Mouse (Mus musculus) retina, embryonic 14.5 days (tissue): ENCODE measurements at regions not wholly inside any gene's neighbourhood (a gene's known extent, or its start where the extent isn't known, plus 50 kb on each side); places are given as distances from the start of the nearest gene placed in this dataset.

Experiments
- DNase-seq: peaks from one replicate; pipeline ENCODE4 v3.0.0-alpha.2; 2015; ENCODE audit warnings: low spot score

- DNase-seq: no peak
Measured at GRCm38 (mm10) chrX:12366801-12367200, 206.6 kb upstream of the Bcor start.

- no peak for DNase-seq
Measured at GRCm38 (mm10) chrX:12373670-12374069, 213.5 kb upstream of the Bcor start.

- no peak for DNase-seq
Measured at GRCm38 (mm10) chrX:12375796-12376195, 211.8 kb upstream of the Atp6ap2 start.

- no peak for DNase-seq
Measured at GRCm38 (mm10) chrX:12376238-12376980, 211.2 kb upstream of the Atp6ap2 start.

- no peak for DNase-seq
Measured at GRCm38 (mm10) chrX:12377441-12377840, 210.2 kb upstream of the Atp6ap2 start.

- peak; percentile 35 for DNase-seq
Measured at GRCm38 (mm10) chrX:12392145-12392825, 195.3 kb upstream of the Atp6ap2 start.

- DNase-seq: no peak
Measured at GRCm38 (mm10) chrX:12409319-12409718, 178.3 kb upstream of the Atp6ap2 start.

GRCm38 (mm10) chrX:12425566-12425965 is 162.0 kb upstream of the Atp6ap2 start:
- DNase-seq: no peak

GRCm38 (mm10) chrX:12426664-12427063 is 160.9 kb upstream of the Atp6ap2 start:
- no peak for DNase-seq

GRCm38 (mm10) chrX:12432289-12432688 is 155.3 kb upstream of the Atp6ap2 start:
- no peak for DNase-seq

- DNase-seq: no peak
Measured at GRCm38 (mm10) chrX:12435656-12436055, 151.9 kb upstream of the Atp6ap2 start.

- peak; percentile 21 for DNase-seq
Measured at GRCm38 (mm10) chrX:12436106-12436505, 151.5 kb upstream of the Atp6ap2 start.

- no peak for DNase-seq
Measured at GRCm38 (mm10) chrX:12439447-12439846, 148.2 kb upstream of the Atp6ap2 start.

- DNase-seq: no peak
Measured at GRCm38 (mm10) chrX:12443794-12444193, 143.8 kb upstream of the Atp6ap2 start.

- no peak for DNase-seq
Measured at GRCm38 (mm10) chrX:12445093-12445492, 142.5 kb upstream of the Atp6ap2 start.

GRCm38 (mm10) chrX:12447962-12448361 is 139.6 kb upstream of the Atp6ap2 start:
- DNase-seq: no peak

GRCm38 (mm10) chrX:12449688-12450087 is 137.9 kb upstream of the Atp6ap2 start:
- no peak for DNase-seq

GRCm38 (mm10) chrX:12452979-12453769 is 134.4 kb upstream of the Atp6ap2 start:
- no peak for DNase-seq

- DNase-seq: no peak
Measured at GRCm38 (mm10) chrX:12461657-12462056, 125.9 kb upstream of the Atp6ap2 start.

- peak; percentile 17 for DNase-seq
Measured at GRCm38 (mm10) chrX:12462936-12463647, 124.5 kb upstream of the Atp6ap2 start.

GRCm38 (mm10) chrX:12466312-12466711 is 121.3 kb upstream of the Atp6ap2 start:
- DNase-seq: peak; percentile 83

GRCm38 (mm10) chrX:12466897-12467296 is 120.7 kb upstream of the Atp6ap2 start:
- DNase-seq: peak; percentile 71
